Mouse (Mus musculus) hindbrain, embryonic 10.5 days (tissue): ENCODE measurements around the gene 9030612E09Rik. TPM values are rescaled to one million over a fixed set of nuclear protein-coding genes. Genes with fewer than 3 reads are reported as not detected.
A peak's percentile ranks its signal among the peaks of the same experiment; 100 is the strongest.

ENCODE experiments used
- DNase-seq: peaks from one replicate; pipeline ENCODE4 v3.0.0-alpha.2; 2017; ENCODE audit warnings: low spot score
- H3K27ac ChIP-seq: fragments of 300-500 bp; sonication (generic); 2 replicates; pipeline ENCODE4 v1.5.1; 2016; ENCODE audit warnings: mild to moderate bottlenecking, moderate library complexity
- H3K27me3 ChIP-seq: fragments of 300-500 bp; sonication (generic); 2 replicates; pipeline ENCODE4 v1.6.1; 2016; ENCODE audit warnings: mild to moderate bottlenecking; ENCODE audit not compliant: poor library complexity, insufficient read depth, severe bottlenecking
- H3K36me3 ChIP-seq: fragments of 300-500 bp; sonication (generic); 2 replicates; pipeline ENCODE4 v1.6.1; 2016; ENCODE audit warnings: mild to moderate bottlenecking, moderate library complexity
- H3K4me1 ChIP-seq: fragments of 300-500 bp; sonication (generic); replicated peaks from 2 replicates; pipeline ENCODE4 v1.6.1; 2016; ENCODE audit warnings: mild to moderate bottlenecking
- H3K4me3 ChIP-seq: fragments of 300-500 bp; sonication (generic); 2 replicates; pipeline ENCODE4 v1.5.1; 2016; ENCODE audit warnings: mild to moderate bottlenecking, moderate library complexity
- H3K9me3 ChIP-seq: fragments of 300-500 bp; sonication (generic); 2 replicates; pipeline ENCODE4 v1.6.1; 2016; ENCODE audit warnings: mild to moderate bottlenecking, moderate library complexity
- WGBS: fragments of 180-500 bp; shearing (Covaris S2); methylation state at CpG from one replicate; pipeline ENCODE4 v1.1.7; 2016; 5-methylcytosine and 5-hydroxymethylcytosine counted together
- polyA plus RNA-seq: library from polyadenylated mRNA; unstranded; fragments of >200 nt; fragmentation: Nextera tagmentation; extraction: Ambion mirVana; gene quantifications from 2 replicates; pipeline ENCODE4 v1.2.1, GENCODE M21; 2016

Gene 9030612E09Rik
- polyA plus RNA-seq, 1 experiment from 2014 or later = 1.7 TPM

DNA sequence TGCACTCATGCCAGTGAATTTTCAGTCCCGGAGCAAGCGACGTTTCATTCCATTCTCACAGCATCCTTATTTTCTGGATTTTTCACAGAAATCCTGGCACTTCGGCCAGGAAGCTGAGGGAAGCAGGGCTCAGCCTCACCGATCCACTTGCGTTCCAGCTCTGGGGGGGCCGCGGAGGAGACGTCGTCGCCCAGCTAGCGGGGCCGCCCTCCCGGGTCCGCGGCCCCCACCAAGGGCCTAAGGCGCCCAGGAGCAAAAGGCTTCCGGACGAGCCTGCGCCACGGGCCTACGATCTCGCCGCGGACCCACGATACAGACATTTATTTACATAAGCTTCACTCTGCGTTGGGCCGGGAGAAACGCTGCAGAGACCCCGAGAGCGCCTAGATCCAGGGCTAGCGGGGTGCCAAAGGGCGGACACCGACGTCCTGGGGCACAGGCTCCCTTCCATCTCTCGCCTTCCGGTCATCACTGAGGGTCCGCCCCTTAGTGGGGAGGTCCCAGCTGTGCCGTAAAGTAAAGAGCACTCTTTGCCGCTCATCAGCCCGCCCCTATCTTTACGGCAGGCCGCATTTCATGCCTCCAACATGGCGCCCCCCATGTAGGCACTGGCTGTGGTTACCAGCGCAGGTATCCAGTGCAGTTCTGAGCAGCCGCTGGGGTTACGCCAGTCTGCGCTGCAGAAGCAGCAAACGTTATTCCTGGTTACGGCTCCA lies 46.6 kb downstream of the 9030612E09Rik start, which contains the start of gene Pdss2:
Pdss2 (plus strand) TSS at position 577 of the 716 bp plus-strand sequence.
- H3K36me3 ChIP-seq = no peaks in the 10 kb centered on the region
- H3K27ac ChIP-seq = peak within 1 kb of the TSS; percentile 96
- H3K4me1 ChIP-seq = peaks cover 15% of the 10 kb centered on the region
- 1% methylated on average over 50 of the region's 50 CpGs for WGBS
- peak; percentile 95 for DNase-seq
- peak within 1 kb of the TSS; percentile 88 for H3K4me3 ChIP-seq
- H3K9me3 ChIP-seq = no peaks in the 10 kb centered on the region
- H3K27me3 ChIP-seq = no peaks in the 10 kb centered on the region

GRCm38 (mm10) chr10:43221659-43222058 lies 47.2 kb downstream of the 9030612E09Rik start:
- H3K27me3 ChIP-seq = no peaks in the 10 kb centered on the region
- under 1% methylated on average over 25 of the region's 25 CpGs for WGBS
- H3K27ac ChIP-seq = peak overlapping the region; percentile 96
- peak overlapping the region; percentile 88 for H3K4me3 ChIP-seq
- H3K9me3 ChIP-seq = no peaks in the 10 kb centered on the region
- no peaks in the 10 kb centered on the region for H3K36me3 ChIP-seq
- H3K4me1 ChIP-seq = peaks cover 15% of the 10 kb centered on the region
- no peak for DNase-seq

- DNase-seq = no peak
- no peak overlapping the region for H3K4me3 ChIP-seq
- H3K27me3 ChIP-seq = no peaks in the 10 kb centered on the region
- H3K9me3 ChIP-seq = no peaks in the 10 kb centered on the region
- peaks cover 15% of the 10 kb centered on the region for H3K4me1 ChIP-seq
- H3K36me3 ChIP-seq = 0 out of 2 replicates have a peak, but pooled peaks cover 3% of the 10 kb centered on the region
- H3K27ac ChIP-seq = no peak overlapping the region
- 93% methylated on average over 2 of the region's 2 CpGs for WGBS
These were observed 48.9 kb downstream of the 9030612E09Rik start for GRCm38 (mm10) chr10:43223391-43223790.

Other genes starting within 250 kb of the 9030612E09Rik start
- 2.9 and 4.5 TPM in 2 replicates for gene Sobp, start 174 bp upstream of the 9030612E09Rik start, polyA plus RNA-seq
- gene Pdss2, start 46.8 kb downstream of the 9030612E09Rik start, polyA plus RNA-seq = 13.4 and 15.5 TPM in 2 replicates